Mouse (Mus musculus): Measurements from ENCODE around the gene Diexf. TPM values are rescaled to one million over a fixed set of nuclear protein-coding genes. Genes with fewer than 3 reads are reported as not detected.

Diexf gene
- total RNA-seq, 2 experiments from 2014 or later, result 10.2 to 13.6 TPM

DNA sequence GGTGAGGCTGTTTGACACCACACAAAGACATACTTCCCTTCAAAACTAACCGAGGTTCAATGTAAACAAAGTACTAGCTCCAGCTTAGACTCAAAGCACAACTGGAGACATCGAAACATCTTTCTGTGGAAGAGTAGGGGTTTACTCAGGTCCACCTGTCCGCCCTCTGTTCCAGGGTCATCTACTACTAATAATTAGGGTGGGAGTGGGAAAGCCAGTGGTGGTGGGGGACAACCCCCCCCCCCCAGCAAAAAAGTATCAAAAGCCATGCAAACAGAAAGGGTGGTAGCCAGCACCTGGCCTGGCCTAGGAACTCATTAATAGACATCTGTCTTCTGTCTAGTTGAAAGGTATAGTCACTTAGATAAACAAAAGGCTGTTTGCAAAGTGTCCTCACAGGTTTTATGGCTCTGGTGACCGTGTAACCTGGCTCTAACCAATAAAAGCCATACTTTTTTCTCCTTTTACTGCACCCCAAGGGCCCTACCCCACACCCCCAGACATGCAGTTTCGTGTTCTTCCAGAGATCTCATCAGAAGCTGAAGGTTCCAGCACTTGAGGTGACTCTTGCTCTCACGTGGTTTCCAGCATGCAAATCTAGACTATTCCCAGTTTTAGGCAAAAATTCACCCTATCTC, 1.4 kb upstream of the Diexf start:
- no peak for DNase-seq
- H3K4me3 ChIP-seq, result no peak overlapping the region
- H3K27ac ChIP-seq, result no peak overlapping the region
- intact Hi-C loops (cut with DNase I), result loop anchor here (2.0 kb wide), 1 partner anchor 41 kb away; no protein-coding TSS in a partner anchor
- TF ChIP-seq CTCF (IDR thresholded peaks at IDR 0.05), result no peak

DNA sequence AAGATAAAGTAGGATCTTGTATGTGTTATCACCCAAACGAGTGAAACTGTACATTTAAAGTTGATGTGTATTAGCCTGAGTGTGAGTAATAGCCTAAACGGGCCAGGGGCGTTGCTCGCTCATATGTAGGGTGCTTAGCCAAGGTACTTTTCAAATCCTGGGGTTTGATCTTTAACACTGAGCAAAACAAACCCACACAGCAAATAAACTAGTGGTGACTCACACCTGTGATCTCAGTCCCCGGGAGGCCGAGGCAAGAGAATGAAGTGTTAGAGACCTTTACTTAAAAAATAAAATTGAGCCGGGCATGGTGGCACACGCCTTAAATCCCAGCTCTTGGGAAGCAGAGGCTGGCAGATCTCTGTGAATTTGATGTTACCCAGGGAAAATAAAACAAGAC, 767 bp upstream of the Diexf start:
- no peak for TF ChIP-seq CTCF (IDR thresholded peaks at IDR 0.05)
- peak overlapping the region; percentile 87; the same call in 1 of the 2 replicates for H3K4me3 ChIP-seq
- H3K27ac ChIP-seq, result peak overlapping the region; percentile 79; the same call in 1 of the 2 replicates
- no peak for DNase-seq
- intact Hi-C loops (cut with DNase I), result loop anchor here (2.0 kb wide), 1 partner anchor 42 kb away; no protein-coding TSS in a partner anchor

DNA sequence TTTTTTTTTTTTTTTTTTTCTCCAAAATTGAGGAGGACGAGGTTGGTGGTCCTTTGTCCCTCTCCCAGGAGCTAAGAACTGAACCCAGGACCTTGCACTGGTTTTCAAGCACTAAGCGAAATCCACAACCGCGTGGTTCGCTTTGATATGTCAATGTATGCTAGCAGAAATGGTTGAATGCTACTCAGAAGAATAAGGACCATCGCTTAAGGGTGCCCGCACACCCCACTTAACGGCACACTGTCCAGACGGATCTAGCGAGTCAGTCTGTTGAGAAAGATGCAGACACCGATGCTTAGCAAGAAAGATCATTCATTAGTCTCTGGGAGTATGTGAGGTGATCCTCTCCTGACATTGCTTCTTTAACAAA, 369 bp upstream of the Diexf start:
- Histone ChIP-seq H3K27ac (peak overlapping the region; percentile 79), H3K4me3 (peak overlapping the region; percentile 87)
- DNase-seq, result no peak
- no peak for TF ChIP-seq CTCF (IDR thresholded peaks at IDR 0.05)
- intact Hi-C loops (cut with DNase I), result loop anchor here (2.0 kb wide), 1 partner anchor 42 kb away; no protein-coding TSS in a partner anchor

DNA sequence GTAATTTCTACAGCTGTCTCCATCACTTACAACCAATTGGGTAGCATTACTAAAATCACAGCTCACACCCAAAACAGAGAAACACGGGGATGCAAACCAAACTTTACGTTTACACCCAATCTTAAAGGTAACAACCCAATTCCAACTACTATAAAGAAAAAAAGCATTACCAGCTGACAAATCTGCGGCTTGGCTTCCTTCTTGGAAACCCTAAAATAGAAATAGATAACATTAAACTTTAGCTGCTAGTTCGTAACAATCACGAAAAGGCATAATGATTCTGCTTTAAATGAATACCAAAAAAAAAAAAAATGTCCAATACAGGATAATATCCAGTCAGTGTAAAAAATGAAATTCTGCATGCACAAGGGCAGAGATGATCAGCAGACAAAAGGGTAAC, 751 bp downstream of the Diexf start:
- no peak for TF ChIP-seq CTCF (IDR thresholded peaks at IDR 0.05)
- no peak for DNase-seq
- intact Hi-C loops (cut with DNase I), result no loop called here

DNA sequence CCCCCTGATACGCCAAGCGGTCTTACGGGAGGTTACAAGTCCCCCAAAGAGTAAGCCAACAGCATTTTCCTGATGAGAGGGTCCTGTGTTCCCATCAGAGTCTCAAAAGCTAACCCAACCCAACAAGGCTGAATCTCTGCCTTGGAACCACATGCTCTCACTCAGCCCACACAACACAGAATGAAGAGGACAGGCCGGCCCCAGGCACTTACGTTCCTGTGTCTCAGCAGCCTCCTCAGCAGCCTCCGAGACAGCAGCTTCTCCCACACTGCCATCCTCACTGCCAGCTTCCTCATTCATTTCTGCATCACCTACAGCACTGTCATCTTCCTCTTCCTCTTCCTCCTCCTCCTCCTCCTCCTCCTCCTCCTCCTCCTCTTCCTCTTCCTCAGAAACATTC, 2.0 kb downstream of the Diexf start:
- no peak for TF ChIP-seq CTCF (IDR thresholded peaks at IDR 0.05)

More for the DNA sequence above, 751 bp downstream of the Diexf start:
- peak overlapping the region; percentile 90 for H3K27ac ChIP-seq
- peak overlapping the region; percentile 87 for H3K4me3 ChIP-seq

DNA sequence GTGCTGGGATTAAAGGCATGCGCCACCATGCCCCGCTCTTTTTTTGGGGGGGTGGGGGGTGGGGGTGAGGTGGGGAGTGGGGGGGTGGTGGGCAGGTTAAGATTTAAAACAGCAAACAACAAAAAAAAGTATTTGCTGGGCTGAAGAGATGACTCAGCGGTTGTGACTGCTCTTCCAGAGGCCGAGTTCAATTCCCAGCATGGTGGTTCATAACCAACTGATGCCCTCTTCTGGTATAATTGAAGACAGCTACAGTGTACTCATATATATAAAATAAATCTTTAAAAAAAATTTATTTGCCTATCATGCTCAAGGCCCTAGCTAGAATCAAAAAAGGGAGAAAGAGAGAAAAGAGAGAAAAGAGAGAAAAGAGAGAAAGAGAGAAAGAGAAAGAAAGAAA, 4.2 kb downstream of the Diexf start:
- peak; percentile 56 for TF ChIP-seq CTCF (IDR thresholded peaks at IDR 0.05)
- no peak overlapping the region for H3K4me3 ChIP-seq
- H3K27ac ChIP-seq, result no peak overlapping the region; the same call in 1 of the 2 replicates
- intact Hi-C loops (cut with DNase I), result loop anchor here (1.0 kb wide), 1 partner anchor 125 kb away; no protein-coding TSS in a partner anchor
- DNase-seq, result no peak

More for the DNA sequence above, 2.0 kb downstream of the Diexf start:
- Histone ChIP-seq H3K4me3 (no peak overlapping the region), H3K27ac (no peak overlapping the region)
- DNase-seq, result no peak
- intact Hi-C loops (cut with DNase I), result no loop called here

DNA sequence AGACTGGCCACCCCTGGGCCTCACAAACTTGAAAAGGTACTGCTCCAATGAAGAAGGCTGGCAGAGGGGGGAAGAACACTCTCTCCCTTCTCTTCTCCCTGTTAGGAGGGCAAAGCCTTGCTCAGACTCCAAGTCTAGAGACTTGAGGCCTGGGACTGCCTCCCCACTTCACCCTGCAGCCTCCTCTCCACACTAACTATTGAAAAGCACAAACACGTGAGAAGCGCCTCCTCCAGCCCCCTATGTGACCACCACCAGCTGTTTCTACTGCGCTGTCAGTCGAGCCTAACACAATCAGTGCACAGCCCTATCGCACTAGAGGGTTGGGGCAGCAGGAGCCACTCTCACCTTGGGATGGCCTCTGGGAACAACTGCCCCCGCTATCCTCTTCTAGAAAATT, 6.8 kb downstream of the Diexf start:
- intact Hi-C loops (cut with DNase I), result loop anchor here (5.0 kb wide), 1 partner anchor 36 kb away; no protein-coding TSS in a partner anchor
- Histone ChIP-seq H3K4me3 (no peak overlapping the region), H3K27ac (peak overlapping the region; percentile 75)
- TF ChIP-seq CTCF (IDR thresholded peaks at IDR 0.05), result no peak
- DNase-seq, result no peak

DNA sequence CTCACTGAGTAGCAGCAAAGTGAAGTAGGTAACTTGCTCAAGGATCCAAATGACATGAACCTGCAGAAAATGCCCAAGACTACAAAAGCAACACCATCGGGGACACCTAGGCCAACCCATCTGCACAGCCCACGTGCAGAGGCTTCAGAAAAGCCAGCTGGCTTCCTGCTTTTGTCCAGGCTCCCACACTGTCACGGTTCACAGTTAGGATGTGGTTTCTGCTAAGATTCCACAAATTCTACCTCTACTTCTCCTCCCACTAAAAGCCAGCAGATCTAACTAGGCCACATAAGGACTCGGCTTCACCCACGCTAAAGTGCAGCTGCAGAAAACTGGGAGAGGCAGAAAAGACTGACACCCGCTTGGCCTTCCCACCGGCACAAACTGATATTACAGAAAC, 7.3 kb downstream of the Diexf start:
- DNase-seq, result peak; percentile 51
- intact Hi-C loops (cut with DNase I), result loop anchor here (5.0 kb wide), 1 partner anchor 35 kb away; no protein-coding TSS in a partner anchor
- Histone ChIP-seq H3K4me3 (peak overlapping the region; percentile 22; the same call in 1 of the 2 replicates), H3K27ac (peak overlapping the region; percentile 75)
- no peak for TF ChIP-seq CTCF (IDR thresholded peaks at IDR 0.05)

DNA sequence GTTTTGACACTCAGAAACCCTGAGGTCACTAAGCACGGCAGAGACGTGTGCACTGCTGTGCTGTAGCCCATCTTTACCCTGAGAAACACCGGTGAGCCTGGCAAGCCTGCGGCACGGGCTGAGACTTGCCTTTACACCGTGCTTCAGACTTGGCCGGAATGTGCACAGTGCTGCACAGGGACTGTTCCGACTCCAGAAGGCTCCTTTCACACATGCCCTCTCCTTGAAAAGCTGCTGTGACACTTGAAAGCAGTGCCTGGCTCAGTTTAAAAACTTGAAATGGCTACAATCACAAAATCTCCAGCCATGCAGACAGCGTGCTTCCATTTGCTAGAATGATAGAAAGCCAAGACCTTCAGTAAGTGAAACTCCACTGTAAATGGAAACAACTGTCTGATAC, 18.0 kb downstream of the Diexf start:
- Histone ChIP-seq H3K4me3 (no peak overlapping the region), H3K27ac (no peak overlapping the region)
- intact Hi-C loops (cut with DNase I), result no loop called here
- DNase-seq, result no peak
- TF ChIP-seq CTCF (IDR thresholded peaks at IDR 0.05), result no peak

DNA sequence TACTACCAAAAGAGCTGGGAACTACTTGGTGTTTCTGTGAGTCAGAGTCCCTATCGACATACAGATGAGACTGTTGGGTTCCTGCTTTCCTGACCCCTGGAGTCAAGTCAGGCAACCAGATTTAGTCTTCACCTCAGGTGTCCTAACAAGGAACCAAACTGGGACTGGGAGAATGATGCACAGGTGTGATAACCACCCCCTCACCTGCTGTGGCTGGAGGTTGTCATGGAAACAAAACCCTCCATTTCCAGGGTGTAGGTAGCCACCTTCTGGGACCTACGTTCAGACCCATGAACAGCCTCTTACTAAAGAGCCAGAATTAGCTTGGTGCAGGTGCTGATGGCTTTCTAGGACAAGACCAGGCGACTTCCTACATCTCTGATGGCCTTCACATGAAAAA, 27.1 kb downstream of the Diexf start:
- intact Hi-C loops (cut with DNase I), result no loop called here
- no peak for DNase-seq
- Histone ChIP-seq H3K4me3 (no peak overlapping the region), H3K27ac (no peak overlapping the region)
- no peak for TF ChIP-seq CTCF (IDR thresholded peaks at IDR 0.05)

DNA sequence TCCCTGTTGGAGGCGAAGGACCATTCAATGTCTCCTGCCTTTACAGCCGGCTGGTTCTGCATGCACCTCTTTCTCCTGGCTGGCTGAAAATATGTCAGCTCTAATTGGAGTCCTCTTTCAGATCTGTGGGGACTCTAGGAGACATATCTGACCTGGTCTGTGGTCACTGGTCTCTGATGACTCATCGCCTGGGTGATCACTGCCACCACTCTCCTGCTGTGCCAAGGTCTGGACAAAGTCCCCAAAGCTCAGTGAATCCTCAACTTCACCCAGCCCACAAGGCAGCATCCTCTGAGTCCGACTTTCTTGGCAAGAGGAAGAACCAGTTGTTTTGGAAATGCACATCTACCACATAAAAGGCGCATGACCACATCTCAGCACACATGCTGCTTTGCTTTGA, 27.5 kb downstream of the Diexf start:
- intact Hi-C loops (cut with DNase I), result no loop called here
- no peak overlapping the region for H3K27ac ChIP-seq
- TF ChIP-seq CTCF (IDR thresholded peaks at IDR 0.05), result no peak
- no peak overlapping the region for H3K4me3 ChIP-seq
- DNase-seq, result no peak

DNA sequence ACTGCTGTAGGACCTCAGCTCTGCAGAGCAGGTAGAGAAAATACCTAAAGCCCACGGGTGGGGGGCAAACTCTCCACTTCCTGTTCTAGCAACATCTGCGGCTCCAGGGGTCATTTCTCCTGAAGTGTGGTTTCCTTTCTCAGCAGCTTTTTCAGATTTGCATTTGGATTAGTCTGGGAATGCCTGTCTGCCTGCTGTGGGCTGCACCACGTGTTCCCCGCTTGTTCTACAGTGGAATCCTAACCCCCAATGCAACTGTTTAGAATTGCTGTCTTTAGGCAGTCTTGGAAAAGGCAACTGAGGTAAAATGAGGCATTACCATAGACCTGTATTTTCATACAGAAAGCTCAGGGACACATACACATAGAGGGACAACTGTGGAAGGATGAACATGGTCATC, 28.0 kb downstream of the Diexf start:
- TF ChIP-seq CTCF (IDR thresholded peaks at IDR 0.05), result no peak
- intact Hi-C loops (cut with DNase I), result no loop called here

DNA sequence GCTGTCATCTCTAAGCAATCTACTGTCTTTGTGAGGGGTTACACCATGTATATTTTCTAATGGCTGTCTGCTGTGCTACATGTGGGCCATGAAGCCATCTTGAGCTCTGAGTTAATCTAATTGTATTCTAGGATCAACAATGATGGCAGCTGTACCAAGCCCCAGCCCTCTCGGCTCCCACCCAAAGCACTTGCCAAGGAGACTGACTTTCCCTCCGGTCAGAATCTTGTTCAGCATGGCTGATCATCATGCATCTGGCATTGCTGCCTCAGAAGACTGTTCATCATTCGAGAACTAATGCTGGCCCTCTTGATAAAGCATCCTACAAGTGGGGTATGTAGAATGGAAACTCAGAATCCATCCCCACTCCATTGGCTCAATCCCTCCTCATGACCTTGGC, 31.1 kb downstream of the Diexf start:
- TF ChIP-seq CTCF (IDR thresholded peaks at IDR 0.05), result no peak
- intact Hi-C loops (cut with DNase I), result no loop called here
- Histone ChIP-seq H3K4me3 (no peak overlapping the region), H3K27ac (no peak overlapping the region)
- DNase-seq, result no peak

More for the DNA sequence above, 28.0 kb downstream of the Diexf start:
- DNase-seq, result no peak
- H3K4me3 ChIP-seq, result no peak overlapping the region
- H3K27ac ChIP-seq, result no peak overlapping the region

DNA sequence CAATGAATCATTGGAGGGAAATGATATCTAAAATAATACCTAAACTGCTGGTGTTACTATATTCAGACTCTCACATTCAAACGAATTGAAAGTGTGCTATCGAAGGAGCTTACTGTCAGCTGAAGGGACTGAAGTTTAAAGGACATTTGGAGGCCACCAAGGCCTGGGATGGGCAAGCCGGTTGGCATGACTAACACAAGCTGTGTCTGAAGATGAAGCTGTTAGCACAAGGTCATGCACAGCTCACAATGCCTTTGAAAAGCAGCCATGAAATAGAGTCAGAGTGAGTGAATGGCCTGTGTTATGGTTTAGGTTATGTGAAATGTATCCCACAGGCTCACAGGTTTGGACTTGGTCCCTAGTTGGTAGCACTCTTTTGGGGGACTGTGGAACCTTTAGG, 36.5 kb downstream of the Diexf start:
- DNase-seq, result no peak
- Histone ChIP-seq H3K4me3 (no peak overlapping the region), H3K27ac (no peak overlapping the region)
- no peak for TF ChIP-seq CTCF (IDR thresholded peaks at IDR 0.05)
- intact Hi-C loops (cut with DNase I), result no loop called here
